8 mouse cellular contexts compared by ENCODE assay signal in the genomic region with DNA sequence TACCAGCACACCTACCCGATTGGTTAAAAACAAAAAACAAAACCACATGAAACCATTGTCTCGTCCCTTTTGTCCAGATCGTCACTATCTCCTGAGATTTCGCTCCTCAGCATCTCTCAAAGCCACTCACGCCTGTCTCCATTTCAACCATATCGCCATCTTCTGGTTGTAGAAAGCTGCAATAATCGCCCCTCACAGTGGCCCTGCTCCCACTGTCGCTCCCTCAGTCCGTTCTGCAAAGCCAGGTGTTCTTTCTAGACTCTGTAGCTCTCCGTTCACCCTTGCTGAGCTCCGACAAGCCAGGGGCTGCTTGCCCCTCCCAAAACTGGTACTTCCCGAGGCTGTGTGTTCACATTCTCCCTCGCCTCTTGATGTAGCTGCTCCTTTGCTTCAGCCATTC.
DNase-seq lines count a peak whose midpoint lies in the region; ATAC-seq lines count a peak whose summit lies in the region.

No protein-coding gene starts in this region.

- no peaks in the 10 kb centered on the region for H3K36me3 ChIP-seq in kidney, embryonic 16.5 days (ENCODE audit: insufficient read depth, low read length)
- no peaks in the 10 kb centered on the region for H3K36me3 ChIP-seq in heart, embryonic 16.5 days (ENCODE audit: control insufficient read depth, insufficient read depth)
- no peaks in the 10 kb centered on the region for H3K36me3 ChIP-seq in limb, embryonic 15.5 days
- H3K36me3 ChIP-seq in stomach, embryonic 14.5 days (ENCODE audit: control insufficient read depth, insufficient read depth, low read length) = no peaks in the 10 kb centered on the region

- 29% methylated on average over 13 of the region's 13 CpGs for WGBS in kidney, embryonic 16.5 days
- 18% methylated on average over 13 of the region's 13 CpGs for WGBS in heart, embryonic 16.5 days
- WGBS in limb, embryonic 15.5 days = 26% methylated on average over 13 of the region's 13 CpGs
- 26% methylated on average over 13 of the region's 13 CpGs for WGBS in stomach, embryonic 14.5 days

- no peaks in the 10 kb centered on the region for H3K9me3 ChIP-seq in kidney, embryonic 16.5 days (ENCODE audit: low read length)
- no peaks in the 10 kb centered on the region for H3K9me3 ChIP-seq in heart, embryonic 16.5 days (replicated peaks; ENCODE audit: control insufficient read depth, low read length)
- H3K9me3 ChIP-seq in limb, embryonic 15.5 days = no peaks in the 10 kb centered on the region
- H3K9me3 ChIP-seq in stomach, embryonic 14.5 days (ENCODE audit: control insufficient read depth, low read depth, low read length) = no peaks in the 10 kb centered on the region

- H3K27me3 ChIP-seq in kidney, embryonic 16.5 days (ENCODE audit: insufficient read depth, low read length) = no peaks in the 10 kb centered on the region
- peaks cover 10% of the 10 kb centered on the region; the same call in 1 of the 2 replicates for H3K27me3 ChIP-seq in heart, embryonic 16.5 days (ENCODE audit: control insufficient read depth, insufficient read depth, low read length)
- H3K27me3 ChIP-seq in limb, embryonic 15.5 days = no peaks in the 10 kb centered on the region; the same call in 1 of the 2 replicates
- no peaks in the 10 kb centered on the region for H3K27me3 ChIP-seq in stomach, embryonic 14.5 days (ENCODE audit: control insufficient read depth, insufficient read depth, low read length)

- H3K27ac ChIP-seq in kidney, embryonic 16.5 days (ENCODE audit: low read length) = no peak overlapping the region
- no peak overlapping the region for H3K27ac ChIP-seq in heart, embryonic 16.5 days (ENCODE audit: low read length)
- no peak overlapping the region for H3K27ac ChIP-seq in limb, embryonic 15.5 days
- no peak overlapping the region for H3K27ac ChIP-seq in stomach, embryonic 14.5 days (ENCODE audit: low read length)

- H3K4me3 ChIP-seq in kidney, embryonic 16.5 days (ENCODE audit: low read length) = no peak overlapping the region
- peak overlapping the region; percentile 21; the same call in 1 of the 2 replicates for H3K4me3 ChIP-seq in heart, embryonic 16.5 days (ENCODE audit: low read length)
- H3K4me3 ChIP-seq in limb, embryonic 15.5 days = no peak overlapping the region
- no peak overlapping the region for H3K4me3 ChIP-seq in stomach, embryonic 14.5 days (ENCODE audit: low read depth, low read length)

- peak; percentile 47 for ATAC-seq in kidney, embryonic 16.5 days (ENCODE audit: low FRiP score, low TSS enrichment)
- no peak for ATAC-seq in heart, embryonic 16.5 days (replicated peaks; ENCODE audit: extremely low read depth, insufficient read depth, low FRiP score)
- no peak for ATAC-seq in limb, embryonic 15.5 days (ENCODE audit: insufficient number of reproducible peaks, low FRiP score, low TSS enrichment, low read depth)
- ATAC-seq in stomach, embryonic 14.5 days (ENCODE audit: insufficient number of reproducible peaks, insufficient read depth, low FRiP score, low read depth) = no peak
- ATAC-seq in erythroblast, adult 5-6 weeks (replicated peaks; ENCODE audit: low FRiP score, poor library complexity, severe bottlenecking) = no peak

- DNase-seq in kidney, postnatal 25 days = no peak
- DNase-seq in embryo, embryonic 11 days = peak; percentile 53
- DNase-seq in thymus, postnatal 25 days = no peak

- H3K4me1 ChIP-seq in kidney, embryonic 16.5 days (ENCODE audit: insufficient read depth, low read length) = 0 out of 2 replicates have a peak, but pooled peaks cover 7% of the 10 kb centered on the region
- H3K4me1 ChIP-seq in heart, embryonic 16.5 days (ENCODE audit: control insufficient read depth, insufficient read depth, low read length) = no peaks in the 10 kb centered on the region
- H3K4me1 ChIP-seq in limb, embryonic 15.5 days = 0 out of 2 replicates have a peak, but pooled peaks cover 6% of the 10 kb centered on the region
- no peaks in the 10 kb centered on the region for H3K4me1 ChIP-seq in stomach, embryonic 14.5 days (ENCODE audit: control insufficient read depth, insufficient read depth, low read length)

- no peak overlapping the region for H3K9ac ChIP-seq in kidney, embryonic 16.5 days (replicated peaks; ENCODE audit: low read length)
- peak overlapping the region; percentile 10; the same call in 1 of the 2 replicates for H3K9ac ChIP-seq in heart, embryonic 16.5 days (ENCODE audit: low read length)
- no peak overlapping the region for H3K9ac ChIP-seq in limb, embryonic 15.5 days
- no peak overlapping the region for H3K9ac ChIP-seq in stomach, embryonic 14.5 days (replicated peaks; ENCODE audit: low read depth, low read length)

- H3K4me2 ChIP-seq in kidney, embryonic 16.5 days (replicated peaks; ENCODE audit: low read depth, low read length) = peak overlapping the region; percentile 37
- H3K4me2 ChIP-seq in heart, embryonic 16.5 days (ENCODE audit: low read depth, low read length) = peak overlapping the region; percentile 58
- H3K4me2 ChIP-seq in limb, embryonic 15.5 days = peak overlapping the region; percentile 24; the same call in 1 of the 2 replicates
- peak overlapping the region; percentile 19; the same call in 1 of the 2 replicates for H3K4me2 ChIP-seq in stomach, embryonic 14.5 days (replicated peaks; ENCODE audit: low read depth, low read length)
